Mouse (Mus musculus) small intestine, adult 10 weeks (tissue): ENCODE results near the gene Ccer2. TPM values are rescaled to one million over a fixed set of nuclear protein-coding genes. Genes with fewer than 3 reads are reported as not detected.

Experiments used
- polyA plus RNA-seq: library from polyadenylated mRNA; stranded (reverse); fragments of 350-450 nt; fragmentation: Illumina TruSeq; extraction: RNeasy Lipid Tissue Mini Kit (QIAGEN cat#74804); gene quantifications from one replicate; pipeline ENCODE4 v1.2.3, GENCODE M21; 2014; ENCODE audit warnings: low replicate concordance

The Ccer2 gene
- polyA plus RNA-seq, result not detected

GRCm38 (mm10) chr7:28756079-28756478 is at the start of gene Ccer2:
TSS of gene Ccer2 (plus strand) at chr7:28756174.

DNA sequence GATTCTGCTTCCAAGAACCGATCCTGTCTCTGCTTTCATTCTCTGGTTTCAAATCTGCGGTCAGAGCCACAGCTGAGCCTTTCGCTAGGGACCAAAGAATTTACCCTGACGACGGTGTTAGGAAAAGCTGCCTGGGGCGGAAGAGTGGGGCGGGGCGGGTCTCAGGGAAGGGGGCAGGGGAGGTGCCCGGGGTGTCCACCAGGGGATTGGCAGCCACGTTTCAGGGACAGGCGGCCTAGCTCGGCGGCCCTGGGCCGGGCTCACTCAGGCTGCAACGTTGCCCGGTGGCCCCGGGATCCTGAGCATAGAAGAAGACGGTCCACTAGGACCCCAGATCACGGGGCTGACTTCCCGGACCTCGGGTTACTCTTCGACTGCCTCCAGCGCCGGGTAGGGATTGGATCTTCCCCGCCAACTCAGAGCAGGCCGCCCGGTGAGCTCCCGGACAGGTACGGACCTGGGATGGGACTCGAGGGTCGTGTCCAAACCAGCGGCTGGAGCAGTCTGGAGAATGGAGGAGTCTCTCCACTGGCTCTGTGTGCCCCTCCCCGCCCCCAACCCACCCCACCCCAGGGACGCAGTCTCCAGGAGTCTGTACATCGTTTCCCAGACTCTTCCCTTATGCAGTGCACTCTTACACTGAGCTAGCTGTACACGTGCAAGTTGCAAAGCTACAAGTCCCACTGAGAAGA is 39.2 kb upstream of the Ccer2 start, which contains the start of gene Fbxo17:
Gene Fbxo17 (plus strand): TSS at position 215 of the 692 bp plus-strand sequence.

DNA sequence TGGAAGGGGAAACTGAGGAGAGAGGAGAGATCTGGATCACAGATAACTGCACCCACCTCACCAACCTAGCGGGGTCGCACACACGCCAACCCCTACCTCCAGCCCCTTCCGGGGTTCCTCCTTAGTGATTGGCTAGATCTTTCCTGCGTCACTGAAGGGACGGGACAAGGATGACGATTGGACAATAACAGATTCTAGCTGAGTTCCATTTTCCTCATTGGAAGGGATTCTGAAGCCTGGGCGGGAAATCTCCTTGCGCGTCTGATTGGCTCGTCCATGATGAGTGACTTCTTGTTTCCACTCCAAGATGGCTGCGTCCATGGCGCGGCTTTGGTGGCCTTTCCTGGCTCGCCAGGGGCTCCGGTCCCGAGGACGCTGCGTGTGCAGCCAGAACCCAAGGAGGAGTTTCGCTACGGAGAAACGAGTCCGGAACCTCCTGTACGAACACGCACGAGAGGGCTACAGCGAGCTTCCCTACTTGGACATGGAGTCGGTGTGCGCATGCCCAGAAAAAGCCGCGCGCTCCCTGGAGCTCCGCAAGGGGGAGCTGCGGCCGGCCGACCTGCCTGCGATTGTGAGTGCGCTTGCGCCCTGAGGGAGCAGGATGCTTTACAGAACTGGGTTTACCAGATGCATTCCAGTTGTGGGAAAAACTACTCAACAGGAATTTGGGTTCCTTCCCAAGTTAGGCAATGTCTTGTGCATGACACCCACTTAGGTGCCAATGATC is 14.1 kb upstream of the Ccer2 start, which contains the start of the genes Mrps12 and Sars2:
Gene Mrps12 (minus strand): TSS at position 112 of the 730 bp plus-strand sequence.
Gene Sars2 (plus strand): TSS at position 284 of the 730 bp plus-strand sequence.

GRCm38 (mm10) chr7:28766173-28766879 is 10.4 kb downstream of the Ccer2 start, which contains the start of gene Sirt2:
TSS of gene Sirt2 (plus strand) at chr7:28766735.

GRCm38 (mm10) chr7:28767462-28767965 is 11.5 kb downstream of the Ccer2 start, which contains the start of gene Nfkbib:
TSS of gene Nfkbib (minus strand) at chr7:28767512.

DNA sequence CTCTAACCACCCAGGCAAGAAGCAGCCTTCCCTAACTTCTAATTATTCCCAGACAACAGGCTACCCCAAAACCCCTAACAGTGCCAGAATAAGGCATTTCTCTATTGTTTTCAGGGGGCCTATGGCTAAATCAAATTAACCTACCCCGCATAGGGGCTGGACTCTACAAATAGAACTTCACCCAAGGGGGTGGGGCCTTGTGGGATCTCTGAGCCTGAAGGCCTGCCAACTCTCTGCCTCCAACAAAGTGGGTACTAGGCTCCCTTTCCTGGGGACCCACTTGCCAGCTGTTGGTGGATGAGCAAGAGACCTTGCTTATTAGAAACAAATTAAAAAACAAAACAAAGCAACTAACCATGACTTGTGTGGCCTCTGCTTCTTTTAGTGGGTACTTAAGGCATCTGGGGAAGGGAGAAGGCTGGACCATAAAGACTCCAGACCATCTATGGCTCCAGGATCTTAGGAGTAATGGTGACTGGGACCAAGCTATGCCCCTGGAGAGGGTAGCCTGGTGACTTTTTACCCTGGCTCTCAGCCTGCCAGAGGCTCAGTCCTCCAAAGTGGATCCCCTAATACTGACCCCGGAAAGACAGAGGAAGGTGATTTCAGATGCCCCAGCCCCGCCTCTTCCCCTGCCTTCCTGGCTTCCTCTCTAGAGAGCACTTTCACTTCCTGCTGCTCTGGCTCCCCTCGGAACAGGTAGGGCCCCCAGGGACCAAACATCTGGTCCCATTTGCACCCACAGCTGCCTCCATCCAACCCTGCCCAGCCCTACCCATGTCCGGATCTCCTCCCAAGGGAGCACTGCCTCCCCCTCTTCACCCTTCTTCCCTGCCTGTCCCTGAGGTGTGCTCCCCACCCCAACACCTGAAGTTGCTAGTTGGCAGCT is 32.6 kb downstream of the Ccer2 start, which contains the start of gene Rinl:
Gene Rinl (plus strand): TSS at position 663 of the 889 bp plus-strand sequence.

GRCm38 (mm10) chr7:28808221-28808941 is 52.4 kb downstream of the Ccer2 start, which contains the start of gene Hnrnpl:
TSS of gene Hnrnpl (plus strand) at chr7:28808541.

Other genes starting within 250 kb of the Ccer2 start
- gene Ifnl2, start 245.7 kb upstream of the Ccer2 start, polyA plus RNA-seq, result not detected
- not detected for gene Ifnl3, start 233.3 kb upstream of the Ccer2 start, polyA plus RNA-seq
- 1.0 TPM for gene Sycn, start 215.3 kb upstream of the Ccer2 start, polyA plus RNA-seq
- not detected for gene Nccrp1, start 208.9 kb upstream of the Ccer2 start, polyA plus RNA-seq
- 11.0 TPM for gene Samd4b, start 158.0 kb upstream of the Ccer2 start, polyA plus RNA-seq
- gene Pak4, start 158.0 kb upstream of the Ccer2 start, polyA plus RNA-seq, result 1.1 TPM
- not detected for gene Acp7, start 124.8 kb upstream of the Ccer2 start, polyA plus RNA-seq
- gene Fbxo27, start 63.3 kb upstream of the Ccer2 start, polyA plus RNA-seq, result not detected
- not detected for gene Fbxo17, start 39.4 kb upstream of the Ccer2 start, polyA plus RNA-seq
- 6.5 TPM for gene Mrps12, start 14.4 kb upstream of the Ccer2 start, polyA plus RNA-seq
- not detected for gene Sars2, start 14.2 kb upstream of the Ccer2 start, polyA plus RNA-seq
- 9.9 TPM for gene Sirt2, start 10.6 kb downstream of the Ccer2 start, polyA plus RNA-seq
- not detected for gene Nfkbib, start 11.3 kb downstream of the Ccer2 start, polyA plus RNA-seq
- gene Rinl, start 32.8 kb downstream of the Ccer2 start, polyA plus RNA-seq, result 1.6 TPM
- 238 TPM for gene Hnrnpl, start 52.4 kb downstream of the Ccer2 start, polyA plus RNA-seq
- gene Ech1, start 69.0 kb downstream of the Ccer2 start, polyA plus RNA-seq, result 2.9 TPM
- gene Lgals4, start 77.7 kb downstream of the Ccer2 start, polyA plus RNA-seq, result 126 TPM
- not detected for gene Lgals7, start 107.7 kb downstream of the Ccer2 start, polyA plus RNA-seq
- gene Capn12, start 125.2 kb downstream of the Ccer2 start, polyA plus RNA-seq, result not detected
- gene Actn4, start 206.2 kb downstream of the Ccer2 start, polyA plus RNA-seq, result 59.8 TPM
- 2.5 TPM for gene Eif3k, start 225.7 kb downstream of the Ccer2 start, polyA plus RNA-seq
- 0.22 TPM for gene Map4k1, start 225.9 kb downstream of the Ccer2 start, polyA plus RNA-seq